Mouse (Mus musculus) liver, adult 2 months (tissue): ENCODE results near the gene Exoc3l. TPM values are rescaled to one million over a fixed set of nuclear protein-coding genes. Genes with fewer than 3 reads are reported as not detected.

Experiments
- DNase-seq: peaks from one replicate; pipeline ENCODE4 v3.0.0-alpha.2; 2011; ENCODE audit warnings: low read depth, low spot score; ENCODE audit errors: extremely low read depth
- H3K27ac ChIP-seq: fragments of 200-500 bp; replicated peaks from 2 replicates; pipeline ENCODE4 v1.5.1; 2012; ENCODE audit warnings: low read depth, mild to moderate bottlenecking, control low read depth, inconsistent platforms, low read length; ENCODE audit not compliant: insufficient read depth
- H3K27me3 ChIP-seq: fragments of 200-500 bp; 2 replicates; pipeline ENCODE4 v1.6.1; 2012; ENCODE audit warnings: mild to moderate bottlenecking, moderate library complexity, low read length, inconsistent platforms; ENCODE audit not compliant: control insufficient read depth, insufficient read depth
- H3K36me3 ChIP-seq: fragments of 200-500 bp; 2 replicates; pipeline ENCODE4 v1.6.1; 2012; ENCODE audit warnings: low read length, inconsistent platforms; ENCODE audit not compliant: control insufficient read depth, insufficient read depth
- H3K4me1 ChIP-seq: fragments of 200-500 bp; 2 replicates; pipeline ENCODE4 v1.6.1; 2011; ENCODE audit warnings: low read length; ENCODE audit not compliant: control insufficient read depth, insufficient read depth
- H3K4me3 ChIP-seq: fragments of 200-500 bp; 2 replicates; pipeline ENCODE4 v1.5.1; 2011; ENCODE audit warnings: low read depth, mild to moderate bottlenecking, control low read depth, low read length, moderate library complexity; ENCODE audit not compliant: insufficient read depth
- H3K79me2 ChIP-seq: fragments of 200-500 bp; 2 replicates; pipeline ENCODE4 v1.6.1; 2012; ENCODE audit warnings: inconsistent platforms, mild to moderate bottlenecking, low read length, moderate library complexity; ENCODE audit not compliant: control insufficient read depth, insufficient read depth
- H3K9ac ChIP-seq: fragments of 200-500 bp; 2 replicates; pipeline ENCODE4 v1.6.1; 2012; ENCODE audit warnings: low read depth, mild to moderate bottlenecking, control low read depth, inconsistent platforms, low read length
- CTCF ChIP-seq: fragments of 200-500 bp; IDR thresholded peaks from 2 replicates; pipeline ENCODE4 v1.5.1; 2011; ENCODE audit warnings: low read depth, low read length, control low read depth
- POLR2A ChIP-seq: fragments of 200-500 bp; IDR thresholded peaks from 2 replicates; pipeline ENCODE4 v1.6.1; 2011; ENCODE audit warnings: low read length, control low read depth; ENCODE audit not compliant: insufficient read depth; ENCODE audit errors: extremely low read depth
- whole genome bisulfite sequencing: fragments of 180-500 bp; shearing (Covaris S2); methylation state at CpG from one replicate; pipeline ENCODE4 v1.1.7; 2018; 5-methylcytosine and 5-hydroxymethylcytosine counted together
- polyA plus RNA-seq: library from polyadenylated mRNA; depleted of rRNA; stranded (reverse); fragments of >200 nt; gene quantifications from 2 replicates; pipeline ENCODE4 v1.2.3, GENCODE M21; 2012
- total RNA-seq: library from RNA; depleted of rRNA; stranded (reverse); fragments of >200 nt; gene quantifications from 2 replicates; pipeline ENCODE4 v1.2.3, GENCODE M21; 2014

Gene Exoc3l
- total and polyA plus RNA-seq, 2 experiments = 3.6 to 9.3 TPM

GRCm38 (mm10) chr8:105281821-105282220 lies 14.1 kb downstream of the Exoc3l start:
- H3K9ac ChIP-seq = no peak overlapping the region
- no peak for DNase-seq
- H3K36me3 ChIP-seq = no peaks in the 10 kb centered on the region
- 95% methylated on average over 12 of the region's 12 CpGs for WGBS
- H3K79me2 ChIP-seq = no peaks in the 10 kb centered on the region
- no peak overlapping the region for H3K4me3 ChIP-seq
- no peak overlapping the region for H3K27ac ChIP-seq
- TF ChIP-seq CTCF (no peak), POLR2A (no peak)
- no peaks in the 10 kb centered on the region for H3K27me3 ChIP-seq
- peaks cover 6% of the 10 kb centered on the region for H3K4me1 ChIP-seq

DNA sequence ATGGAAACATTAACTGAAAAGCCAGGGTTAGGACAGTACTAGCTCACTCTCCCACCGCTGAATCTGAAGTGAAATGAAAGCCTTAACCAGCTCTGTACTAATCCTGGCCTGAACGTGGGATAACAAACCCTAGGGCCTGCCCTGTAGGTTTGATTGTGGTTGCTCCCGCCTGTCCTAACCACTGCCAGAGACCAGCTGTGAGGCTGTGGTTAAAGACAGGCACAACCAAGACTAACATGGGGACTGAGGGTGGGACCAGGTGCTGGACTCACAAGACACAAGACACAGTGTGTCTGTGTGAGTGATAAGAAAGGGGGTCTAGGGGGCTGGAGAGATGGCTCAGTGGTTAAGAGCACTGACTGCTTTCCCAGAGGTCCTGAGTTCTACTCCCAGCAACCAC lies 15.3 kb downstream of the Exoc3l start:
- H3K27me3 ChIP-seq = no peaks in the 10 kb centered on the region
- no peak overlapping the region for H3K9ac ChIP-seq
- no peaks in the 10 kb centered on the region for H3K36me3 ChIP-seq
- no peak overlapping the region for H3K27ac ChIP-seq
- H3K4me1 ChIP-seq = peaks cover 6% of the 10 kb centered on the region
- H3K4me3 ChIP-seq = no peak overlapping the region
- no peak for TF ChIP-seq CTCF
- no peak for TF ChIP-seq POLR2A
- WGBS = 89% methylated on average over 3 of the region's 3 CpGs
- DNase-seq = no peak
- no peaks in the 10 kb centered on the region for H3K79me2 ChIP-seq

GRCm38 (mm10) chr8:105278911-105279334 lies 17.0 kb downstream of the Exoc3l start:
- no peak overlapping the region for H3K27ac ChIP-seq
- DNase-seq = peak; percentile 89
- no peaks in the 10 kb centered on the region for H3K27me3 ChIP-seq
- H3K4me1 ChIP-seq = peaks cover 6% of the 10 kb centered on the region
- WGBS = 6% methylated on average over 28 of the region's 28 CpGs
- no peaks in the 10 kb centered on the region for H3K79me2 ChIP-seq
- no peak overlapping the region for H3K9ac ChIP-seq
- TF ChIP-seq POLR2A = no peak
- peak; percentile 61 for TF ChIP-seq CTCF
- H3K4me3 ChIP-seq = peak overlapping the region; percentile 19; the same call in 1 of the 2 replicates
- H3K36me3 ChIP-seq = no peaks in the 10 kb centered on the region

DNA sequence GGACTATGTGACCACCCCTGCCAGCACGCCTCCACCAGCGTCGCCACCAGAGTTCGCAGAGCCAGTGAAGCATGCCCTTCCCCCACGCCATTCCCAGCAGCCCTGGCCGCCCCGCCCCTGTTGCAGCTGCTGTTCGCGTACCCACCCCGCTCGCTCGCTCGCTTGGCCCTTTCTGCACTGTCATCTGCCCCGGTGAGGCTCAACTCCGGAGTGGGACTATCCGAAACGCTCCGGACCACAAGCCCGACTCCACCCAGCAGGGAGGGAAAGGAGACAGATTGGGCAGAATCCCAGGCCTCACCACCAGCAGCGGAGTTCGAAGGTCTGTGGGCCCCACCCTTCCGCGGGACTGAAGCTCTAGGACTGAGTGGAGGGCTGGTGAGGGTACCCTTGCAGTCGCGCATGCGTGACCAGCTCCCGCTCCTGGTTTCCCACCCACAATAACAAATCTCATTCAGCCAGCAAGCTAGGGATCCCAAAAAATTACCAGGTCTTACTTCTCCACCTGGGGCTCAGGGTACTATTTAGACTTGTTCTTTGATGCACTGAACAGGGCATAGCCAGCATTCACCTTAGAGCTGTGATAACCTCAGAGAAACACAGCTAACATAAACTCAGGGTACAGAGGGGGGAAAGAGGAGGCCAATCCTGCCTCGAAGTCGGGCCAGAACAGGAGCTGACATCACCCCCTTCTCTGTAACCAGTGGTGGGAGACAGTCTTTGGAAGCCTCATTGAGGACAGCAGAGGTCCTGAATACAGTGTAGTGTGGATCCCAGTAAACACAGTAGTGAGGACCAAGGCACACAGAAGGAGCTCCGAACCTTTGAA lies 19.4 kb downstream of the Exoc3l start:
- DNase-seq = no peak
- Histone ChIP-seq H3K27me3 (no peaks in the 10 kb centered on the region), H3K79me2 (no peaks in the 10 kb centered on the region), H3K4me1 (peaks cover 4% of the 10 kb centered on the region), H3K27ac (no peak overlapping the region), H3K9ac (peak overlapping the region; percentile 55; the same call in 1 of the 2 replicates), H3K4me3 (peak overlapping the region; percentile 48; the same call in 1 of the 2 replicates), H3K36me3 (no peaks in the 10 kb centered on the region)
- WGBS = 15% methylated on average over 30 of the region's 30 CpGs
- TF ChIP-seq CTCF (no peak), POLR2A (no peak)

DNA sequence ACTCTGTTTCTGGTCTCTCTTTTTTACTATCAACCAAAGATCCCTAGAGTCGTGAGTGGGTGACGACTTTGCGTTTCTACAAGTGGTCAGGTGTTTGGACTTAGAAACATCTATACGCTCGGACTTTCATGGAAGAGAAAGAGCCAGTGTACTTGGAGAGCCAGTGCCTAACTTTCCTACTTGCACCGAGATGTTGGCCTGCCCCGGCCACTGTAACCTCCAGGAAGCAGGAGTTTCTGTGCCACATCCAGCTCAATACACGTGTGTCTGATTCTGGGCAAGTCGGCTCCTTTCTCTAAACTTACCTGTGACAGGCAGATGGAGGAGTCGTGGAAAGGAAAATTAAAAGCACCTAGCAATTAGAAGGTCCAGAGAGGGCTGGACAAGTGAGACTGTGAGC lies 20.1 kb downstream of the Exoc3l start, which contains the start of gene Nol3:
Nol3 (plus strand) TSS at position 301 of the 400 bp plus-strand sequence.
- H3K9ac ChIP-seq = peak within 1 kb of the TSS; percentile 55; the same call in 1 of the 2 replicates
- TF ChIP-seq POLR2A (no peak), CTCF (no peak)
- 34% methylated on average over 10 of the region's 10 CpGs for WGBS

GRCm38 (mm10) chr8:105275387-105275786 lies 20.5 kb downstream of the Exoc3l start:
- Histone ChIP-seq H3K27me3 (no peaks in the 10 kb centered on the region), H3K36me3 (no peaks in the 10 kb centered on the region), H3K4me1 (peaks cover 5% of the 10 kb centered on the region), H3K79me2 (no peaks in the 10 kb centered on the region), H3K27ac (no peak overlapping the region), H3K9ac (no peak overlapping the region), H3K4me3 (no peak overlapping the region)
- DNase-seq = no peak
- 46% methylated on average over 11 of the region's 11 CpGs for WGBS
- TF ChIP-seq POLR2A = no peak
- TF ChIP-seq CTCF = no peak

More for the DNA sequence above, 20.1 kb downstream of the Exoc3l start, which contains the start of gene Nol3:
- no peaks in the 10 kb centered on the region for H3K27me3 ChIP-seq
- no peaks in the 10 kb centered on the region for H3K36me3 ChIP-seq
- H3K4me1 ChIP-seq = peaks cover 4% of the 10 kb centered on the region
- no peak within 1 kb of the TSS for H3K27ac ChIP-seq
- no peaks in the 10 kb centered on the region for H3K79me2 ChIP-seq
- DNase-seq = no peak
- peak within 1 kb of the TSS; percentile 48; the same call in 1 of the 2 replicates for H3K4me3 ChIP-seq
